Mouse (Mus musculus): ENCODE data around the gene Foxred1. TPM values are rescaled to one million over a fixed set of nuclear protein-coding genes. Genes with fewer than 3 reads are reported as not detected.

Gene Foxred1
- total and polyA plus RNA-seq, 2 experiments from 2014 or later, result 88.0 to 93.1 TPM

DNA sequence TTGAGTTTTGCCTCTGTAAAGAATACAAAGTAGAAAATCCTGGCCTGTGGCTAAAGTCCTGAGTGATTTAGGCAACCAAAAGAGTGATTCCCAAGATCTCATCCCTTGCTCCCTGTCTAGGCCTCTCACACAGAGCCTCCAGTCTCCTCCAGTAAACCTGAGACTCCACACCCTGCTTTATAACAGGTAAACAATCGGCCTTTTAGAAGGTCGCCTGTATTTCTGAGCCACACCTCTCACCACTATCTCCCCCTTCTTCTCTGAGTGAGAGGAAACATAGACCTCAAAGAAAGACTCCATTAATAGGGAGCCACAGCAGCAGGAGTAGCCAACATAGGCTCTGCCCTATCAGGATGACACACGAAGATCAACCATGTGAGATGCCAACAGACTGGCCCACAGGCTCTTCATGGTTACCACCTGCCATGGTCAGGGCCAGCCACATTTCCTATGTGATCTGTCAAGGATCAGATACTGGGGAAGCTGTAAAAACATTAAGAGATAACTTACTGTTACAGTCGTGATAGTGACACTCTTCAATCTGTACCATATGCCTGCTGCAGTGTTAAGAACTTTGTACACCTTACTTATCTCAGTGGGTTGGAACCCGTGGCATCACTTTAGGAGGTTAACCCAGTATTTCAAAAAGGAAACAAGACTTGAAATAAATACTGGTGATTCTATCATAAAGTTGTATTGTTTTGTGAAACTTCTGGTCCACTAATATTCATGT lies 46.5 kb downstream of the Foxred1 start:
- no peak overlapping the region for H3K4me2 ChIP-seq (ENCODE audit: low read depth, low read length)
- 0 out of 2 replicates have a peak, but pooled peaks cover 4% of the 10 kb centered on the region for H3K36me3 ChIP-seq (replicated peaks; ENCODE audit: control insufficient read depth, insufficient read depth, low read length)
- no peak for TF ChIP-seq EP300 (IDR thresholded peaks at IDR 0.05; ENCODE audit: low read depth)
- no peak for TF ChIP-seq CTCF (IDR thresholded peaks at IDR 0.05; ENCODE audit: low read depth)
- ATAC-seq (ENCODE audit: insufficient read depth, low read depth), result no peak
- H3K27me3 ChIP-seq (ENCODE audit: control insufficient read depth, insufficient read depth, low read length), result no peaks in the 10 kb centered on the region
- DNase-seq (ENCODE audit: low spot score), result no peak
- no peaks in the 10 kb centered on the region for H3K9me3 ChIP-seq (replicated peaks; ENCODE audit: control insufficient read depth, low read length)
- H3K4me3 ChIP-seq (ENCODE audit: low read depth, low read length), result no peak overlapping the region
- no peaks in the 10 kb centered on the region for H3K4me1 ChIP-seq (ENCODE audit: control insufficient read depth, insufficient read depth)
- WGBS, result 67% methylated on average over 5 of the region's 5 CpGs
- H3K27ac ChIP-seq (ENCODE audit: low read depth), result no peak overlapping the region
- no peak overlapping the region for H3K9ac ChIP-seq (replicated peaks; ENCODE audit: low read depth, low read length)

DNA sequence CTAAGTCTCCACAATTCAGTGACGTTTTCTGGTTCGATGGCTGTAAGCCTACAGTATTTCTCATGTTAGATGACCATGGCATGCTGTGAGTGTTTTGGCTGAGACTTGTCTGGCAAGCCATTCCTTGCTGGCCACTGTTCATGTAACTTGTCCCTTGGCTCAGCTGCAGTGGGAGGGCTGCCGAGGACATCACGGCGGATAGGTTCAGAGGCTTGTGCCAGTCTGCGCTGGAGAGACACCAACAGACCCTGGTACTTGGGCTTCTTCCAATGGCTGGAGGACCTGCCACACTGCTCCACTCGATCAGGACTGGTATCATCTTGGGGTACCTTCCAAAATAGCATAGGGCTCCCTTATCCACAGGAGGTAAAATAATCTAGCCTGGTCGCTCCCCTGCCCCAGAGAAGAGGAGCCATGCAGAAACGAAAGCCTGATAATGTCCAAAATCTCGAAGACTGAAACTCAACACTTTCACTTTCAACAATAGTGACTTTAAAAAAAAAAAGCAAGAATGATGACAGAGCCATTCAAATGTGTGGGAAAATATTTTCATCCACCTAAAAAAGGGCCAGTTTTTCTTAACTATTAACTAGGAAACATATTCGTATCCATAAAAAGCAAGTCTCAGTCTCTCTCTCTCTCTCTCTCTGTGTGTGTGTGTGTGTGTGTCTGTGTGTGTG lies 47.7 kb downstream of the Foxred1 start:
- no peaks in the 10 kb centered on the region for H3K36me3 ChIP-seq (replicated peaks; ENCODE audit: control insufficient read depth, insufficient read depth, low read length)
- no peak for DNase-seq (ENCODE audit: low spot score)
- H3K4me1 ChIP-seq (ENCODE audit: control insufficient read depth, insufficient read depth), result no peaks in the 10 kb centered on the region
- H3K4me2 ChIP-seq (ENCODE audit: low read depth, low read length), result peak overlapping the region; percentile 38
- 62% methylated on average over 11 of the region's 11 CpGs for WGBS
- no peak overlapping the region for H3K4me3 ChIP-seq (ENCODE audit: low read depth, low read length)
- TF ChIP-seq CTCF (IDR thresholded peaks at IDR 0.05; ENCODE audit: low read depth) (no peak), EP300 (IDR thresholded peaks at IDR 0.05; ENCODE audit: low read depth) (no peak)
- H3K27me3 ChIP-seq (ENCODE audit: control insufficient read depth, insufficient read depth, low read length), result no peaks in the 10 kb centered on the region
- H3K9ac ChIP-seq (replicated peaks; ENCODE audit: low read depth, low read length), result no peak overlapping the region
- H3K9me3 ChIP-seq (replicated peaks; ENCODE audit: control insufficient read depth, low read length), result no peaks in the 10 kb centered on the region
- H3K27ac ChIP-seq (ENCODE audit: low read depth), result no peak overlapping the region
- ATAC-seq (ENCODE audit: insufficient read depth, low read depth), result no peak; the same call in 1 of the 2 replicates

DNA sequence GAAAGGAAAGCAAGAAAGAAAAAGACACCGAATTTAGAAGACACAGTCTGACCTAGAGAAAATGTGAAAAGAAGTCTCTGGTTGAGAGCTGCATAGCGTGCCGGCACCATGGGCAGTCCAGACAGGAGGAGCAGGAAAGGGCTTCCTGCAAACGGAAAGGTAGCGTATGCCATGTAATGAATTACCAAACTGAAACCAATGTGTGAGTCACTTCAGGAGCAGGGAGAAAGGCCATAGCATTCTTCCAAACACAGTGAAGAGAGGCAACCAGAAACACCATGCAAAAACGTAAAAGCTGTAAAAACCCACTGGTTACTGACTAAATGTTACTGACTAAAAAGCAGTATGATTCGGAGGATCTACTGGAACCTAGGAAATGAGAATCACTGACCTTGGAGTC lies 49.1 kb downstream of the Foxred1 start:
- WGBS, result 83% methylated on average over 7 of the region's 7 CpGs

DNA sequence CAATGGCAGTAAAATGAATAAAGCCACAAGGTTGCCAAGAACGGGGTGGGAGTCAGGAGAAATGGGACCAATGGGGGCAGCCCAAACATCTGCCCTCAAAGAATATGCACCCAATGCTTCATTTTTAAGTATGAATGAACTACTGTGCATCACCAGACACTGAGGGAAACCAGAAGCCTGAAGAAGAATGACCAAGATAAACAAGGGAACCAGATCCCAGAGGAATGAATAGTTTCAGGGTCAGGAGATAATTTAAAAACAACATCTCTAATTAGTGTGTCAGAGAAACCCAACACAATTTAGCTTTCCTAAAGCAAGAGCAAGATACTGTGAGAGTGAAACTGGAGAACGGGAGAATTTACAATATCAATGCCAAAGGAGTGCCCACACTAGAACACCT lies 50.2 kb downstream of the Foxred1 start:
- H3K27ac ChIP-seq (ENCODE audit: low read depth), result no peak overlapping the region
- no peaks in the 10 kb centered on the region; the same call in 1 of the 2 replicates for H3K4me1 ChIP-seq (ENCODE audit: control insufficient read depth, insufficient read depth)
- no peak for TF ChIP-seq CTCF (IDR thresholded peaks at IDR 0.05; ENCODE audit: low read depth)
- TF ChIP-seq EP300 (IDR thresholded peaks at IDR 0.05; ENCODE audit: low read depth), result no peak
- H3K9me3 ChIP-seq (replicated peaks; ENCODE audit: control insufficient read depth, low read length), result no peaks in the 10 kb centered on the region
- ATAC-seq (ENCODE audit: insufficient read depth, low read depth) (no peak), DNase-seq (ENCODE audit: low spot score) (no peak)
- no peaks in the 10 kb centered on the region for H3K27me3 ChIP-seq (ENCODE audit: control insufficient read depth, insufficient read depth, low read length)
- H3K4me2 ChIP-seq (ENCODE audit: low read depth, low read length), result no peak overlapping the region
- 74% methylated on average over 2 of the region's 2 CpGs for WGBS
- no peak overlapping the region for H3K4me3 ChIP-seq (ENCODE audit: low read depth, low read length)
- no peak overlapping the region for H3K9ac ChIP-seq (replicated peaks; ENCODE audit: low read depth, low read length)
- H3K36me3 ChIP-seq (replicated peaks; ENCODE audit: control insufficient read depth, insufficient read depth, low read length), result no peaks in the 10 kb centered on the region

More for the DNA sequence above, 49.1 kb downstream of the Foxred1 start:
- H3K4me2 ChIP-seq (ENCODE audit: low read depth, low read length), result no peak overlapping the region
- H3K4me1 ChIP-seq (ENCODE audit: control insufficient read depth, insufficient read depth), result no peaks in the 10 kb centered on the region
- no peak for ATAC-seq (ENCODE audit: insufficient read depth, low read depth)
- no peak for TF ChIP-seq CTCF (IDR thresholded peaks at IDR 0.05; ENCODE audit: low read depth)
- no peak for TF ChIP-seq EP300 (IDR thresholded peaks at IDR 0.05; ENCODE audit: low read depth)
- H3K9me3 ChIP-seq (replicated peaks; ENCODE audit: control insufficient read depth, low read length), result no peaks in the 10 kb centered on the region
- H3K27ac ChIP-seq (ENCODE audit: low read depth), result no peak overlapping the region
- no peak for DNase-seq (ENCODE audit: low spot score)
- no peaks in the 10 kb centered on the region for H3K27me3 ChIP-seq (ENCODE audit: control insufficient read depth, insufficient read depth, low read length)
- H3K36me3 ChIP-seq (replicated peaks; ENCODE audit: control insufficient read depth, insufficient read depth, low read length), result no peaks in the 10 kb centered on the region
- H3K4me3 ChIP-seq (ENCODE audit: low read depth, low read length), result no peak overlapping the region
- no peak overlapping the region for H3K9ac ChIP-seq (replicated peaks; ENCODE audit: low read depth, low read length)

DNA sequence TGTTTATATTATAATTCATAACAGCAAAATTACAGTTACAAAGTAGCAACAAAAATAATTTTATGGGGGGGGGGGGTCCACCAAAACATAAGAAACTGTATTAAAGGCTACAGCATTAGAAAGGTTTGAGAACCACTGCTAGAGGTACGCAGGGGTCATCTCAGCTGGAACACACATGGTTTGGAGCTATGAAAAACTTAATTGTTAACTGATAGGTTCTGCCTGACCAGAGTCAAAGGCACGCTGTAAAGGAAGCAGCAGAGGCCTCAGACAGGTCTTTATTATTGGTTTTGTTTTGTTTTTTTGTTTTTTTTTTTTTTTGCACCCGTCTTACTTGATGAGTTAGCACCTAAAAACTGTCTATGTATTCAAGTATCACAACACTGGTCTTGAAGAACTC lies 52.4 kb downstream of the Foxred1 start:
- Histone ChIP-seq H3K36me3 (replicated peaks; ENCODE audit: control insufficient read depth, insufficient read depth, low read length) (no peaks in the 10 kb centered on the region), H3K4me1 (ENCODE audit: control insufficient read depth, insufficient read depth) (no peaks in the 10 kb centered on the region; the same call in 1 of the 2 replicates), H3K4me3 (ENCODE audit: low read depth, low read length) (no peak overlapping the region), H3K9ac (replicated peaks; ENCODE audit: low read depth, low read length) (no peak overlapping the region), H3K4me2 (ENCODE audit: low read depth, low read length) (no peak overlapping the region), H3K27me3 (ENCODE audit: control insufficient read depth, insufficient read depth, low read length) (no peaks in the 10 kb centered on the region), H3K27ac (ENCODE audit: low read depth) (no peak overlapping the region), H3K9me3 (replicated peaks; ENCODE audit: control insufficient read depth, low read length) (no peaks in the 10 kb centered on the region)
- ATAC-seq (ENCODE audit: insufficient read depth, low read depth) (no peak), DNase-seq (ENCODE audit: low spot score) (no peak)
- TF ChIP-seq CTCF (IDR thresholded peaks at IDR 0.05; ENCODE audit: low read depth) (no peak), EP300 (IDR thresholded peaks at IDR 0.05; ENCODE audit: low read depth) (no peak)
- WGBS, result 95% methylated on average over 3 of the region's 3 CpGs
